Mouse (Mus musculus): Measurements from ENCODE around the gene 3100002H09Rik. TPM values are rescaled to one million over a fixed set of nuclear protein-coding genes. Genes with fewer than 3 reads are reported as not detected.

Gene 3100002H09Rik
- polyA plus RNA-seq, 1 experiment from 2014 or later = 0.68 TPM

DNA sequence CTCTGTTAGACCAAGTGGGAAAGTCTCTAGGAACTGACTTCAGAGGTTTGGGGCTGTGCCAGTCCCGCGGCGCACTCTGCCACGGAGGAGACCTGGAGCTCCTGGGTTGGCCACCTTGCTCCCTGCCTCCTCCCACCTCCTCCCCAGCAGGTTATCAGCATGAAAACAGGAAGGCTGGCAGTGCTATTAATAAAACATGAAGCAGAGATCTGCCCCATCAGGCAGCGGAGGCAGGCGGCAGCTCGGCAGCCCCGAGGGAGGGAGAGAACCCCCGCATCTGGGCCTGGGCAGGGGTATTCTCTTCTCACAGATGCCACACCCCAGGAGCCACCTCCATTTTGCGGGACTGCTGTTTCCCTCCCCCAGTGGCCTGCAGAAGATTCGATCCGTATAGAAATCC, 29.1 kb upstream of the 3100002H09Rik start:
- H3K27me3 ChIP-seq = peaks cover 79% of the 10 kb centered on the region
- H3K9me3 ChIP-seq = no peaks in the 10 kb centered on the region
- H3K4me1 ChIP-seq (replicated peaks) = peaks cover 11% of the 10 kb centered on the region
- 16% methylated on average over 12 of the region's 12 CpGs for WGBS
- H3K27ac ChIP-seq (replicated peaks) = no peak overlapping the region
- H3K9ac ChIP-seq = 0 out of 2 replicates have a peak overlapping the region, but pooled peaks have one; percentile 23
- no peak overlapping the region for H3K4me3 ChIP-seq
- peak overlapping the region; percentile 32 for H3K4me2 ChIP-seq
- ATAC-seq (ENCODE audit: low read depth) = no peak
- H3K36me3 ChIP-seq = no peaks in the 10 kb centered on the region

DNA sequence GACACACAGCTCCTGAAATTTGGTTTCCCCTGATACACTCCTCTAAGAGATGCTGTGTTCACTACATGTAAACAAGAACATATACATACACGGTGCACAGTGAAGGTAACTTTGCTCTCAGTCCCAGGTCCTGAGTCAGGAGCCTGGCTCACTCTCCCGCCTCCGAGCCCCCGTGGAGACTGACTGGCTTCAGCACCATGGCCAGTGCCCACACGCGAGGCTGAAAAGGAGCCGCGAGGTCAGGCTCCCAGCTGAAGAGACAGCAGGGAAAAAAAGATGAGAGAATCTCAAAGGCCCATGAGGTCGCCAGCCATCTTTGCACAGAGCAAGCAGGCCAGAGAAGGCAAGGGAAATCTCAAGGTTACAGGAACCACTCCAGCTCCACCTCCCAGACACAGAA, 22.7 kb upstream of the 3100002H09Rik start:
- Histone ChIP-seq H3K27ac (replicated peaks) (no peak overlapping the region), H3K4me2 (no peak overlapping the region), H3K9ac (no peak overlapping the region), H3K27me3 (peaks cover 60% of the 10 kb centered on the region), H3K4me1 (replicated peaks) (peaks cover 11% of the 10 kb centered on the region), H3K4me3 (no peak overlapping the region), H3K9me3 (no peaks in the 10 kb centered on the region), H3K36me3 (no peaks in the 10 kb centered on the region)
- WGBS = 7% methylated on average over 9 of the region's 9 CpGs
- no peak for ATAC-seq (ENCODE audit: low read depth)

DNA sequence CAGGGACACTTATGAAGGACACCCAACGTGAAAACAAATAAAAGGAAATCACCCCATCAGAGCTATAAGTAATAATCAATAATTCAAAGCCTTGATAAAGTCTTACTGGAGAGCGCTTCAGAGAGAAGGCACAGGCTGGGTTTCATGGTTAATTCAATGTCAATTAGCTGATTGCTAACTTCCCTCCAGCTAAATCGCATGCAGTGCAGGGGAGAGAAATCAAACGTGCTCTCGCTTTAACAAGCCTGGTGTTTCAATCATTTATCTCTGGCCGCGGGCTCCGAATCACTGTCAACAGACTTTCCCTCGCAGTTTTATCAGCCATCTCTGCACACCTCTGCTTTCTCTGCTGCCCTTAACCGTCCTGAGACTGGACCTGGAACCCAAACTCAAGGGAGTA, 22.3 kb upstream of the 3100002H09Rik start:
- Histone ChIP-seq H3K9me3 (no peaks in the 10 kb centered on the region), H3K4me2 (no peak overlapping the region), H3K36me3 (no peaks in the 10 kb centered on the region), H3K4me3 (no peak overlapping the region), H3K4me1 (replicated peaks) (peaks cover 11% of the 10 kb centered on the region), H3K27me3 (peaks cover 60% of the 10 kb centered on the region), H3K9ac (no peak overlapping the region), H3K27ac (replicated peaks) (no peak overlapping the region)
- no peak for ATAC-seq (ENCODE audit: low read depth)
- WGBS = 44% methylated on average over 10 of the region's 10 CpGs

DNA sequence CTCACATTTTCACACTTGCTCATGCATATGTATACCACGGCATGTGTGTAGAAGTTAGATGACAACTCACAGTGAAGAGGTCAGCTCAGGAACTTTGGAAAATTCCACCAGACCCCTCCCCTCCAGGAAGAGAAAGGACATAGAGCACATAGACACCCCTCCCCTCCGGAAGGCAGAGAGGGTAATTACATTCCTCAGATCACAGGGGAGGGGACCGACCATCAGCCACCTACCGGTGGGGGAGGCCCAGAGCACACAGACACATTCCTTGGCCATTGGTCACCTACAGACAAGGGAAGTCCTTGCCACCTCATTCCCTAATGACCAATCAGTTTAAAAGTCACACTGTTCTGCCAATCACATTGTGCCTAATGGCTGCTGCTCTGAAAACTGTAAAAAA, 20.9 kb upstream of the 3100002H09Rik start:
- WGBS = 28% methylated on average over 4 of the region's 4 CpGs

DNA sequence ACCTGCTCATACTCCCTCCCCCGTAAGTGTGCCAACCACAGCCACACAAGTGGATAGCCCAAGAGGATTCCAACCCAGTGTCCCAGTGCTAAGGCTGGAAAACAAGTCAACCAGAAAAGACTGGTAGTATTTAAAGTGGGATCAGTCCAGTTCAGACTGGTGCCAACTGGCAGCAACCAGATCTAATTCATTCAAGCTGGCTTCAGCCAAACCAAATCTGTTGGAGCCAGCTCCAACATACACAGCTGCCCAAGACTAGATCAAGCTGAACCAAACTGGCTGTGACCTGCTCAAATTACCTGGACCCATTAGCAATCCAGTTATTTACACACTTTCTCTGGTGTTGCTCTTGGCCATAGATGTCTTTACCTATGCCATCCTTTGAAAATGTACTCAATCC, 16.2 kb upstream of the 3100002H09Rik start:
- H3K4me3 ChIP-seq = no peak overlapping the region
- no peak overlapping the region for H3K4me2 ChIP-seq
- no peaks in the 10 kb centered on the region for H3K36me3 ChIP-seq
- ATAC-seq (ENCODE audit: low read depth) = no peak; the same call in 1 of the 2 replicates
- no peak overlapping the region for H3K27ac ChIP-seq (replicated peaks)
- peaks cover 16% of the 10 kb centered on the region for H3K4me1 ChIP-seq (replicated peaks)
- no peak overlapping the region for H3K9ac ChIP-seq
- 50% methylated on average over 1 of the region's 1 CpGs for WGBS
- H3K27me3 ChIP-seq = peaks cover 58% of the 10 kb centered on the region
- H3K9me3 ChIP-seq = no peaks in the 10 kb centered on the region

More for the DNA sequence above, 20.9 kb upstream of the 3100002H09Rik start:
- no peaks in the 10 kb centered on the region for H3K36me3 ChIP-seq
- H3K27ac ChIP-seq (replicated peaks) = no peak overlapping the region
- no peaks in the 10 kb centered on the region for H3K9me3 ChIP-seq
- no peak overlapping the region for H3K4me3 ChIP-seq
- H3K27me3 ChIP-seq = peaks cover 53% of the 10 kb centered on the region
- ATAC-seq (ENCODE audit: low read depth) = no peak
- H3K9ac ChIP-seq = no peak overlapping the region
- no peak overlapping the region for H3K4me2 ChIP-seq
- H3K4me1 ChIP-seq (replicated peaks) = peaks cover 15% of the 10 kb centered on the region

DNA sequence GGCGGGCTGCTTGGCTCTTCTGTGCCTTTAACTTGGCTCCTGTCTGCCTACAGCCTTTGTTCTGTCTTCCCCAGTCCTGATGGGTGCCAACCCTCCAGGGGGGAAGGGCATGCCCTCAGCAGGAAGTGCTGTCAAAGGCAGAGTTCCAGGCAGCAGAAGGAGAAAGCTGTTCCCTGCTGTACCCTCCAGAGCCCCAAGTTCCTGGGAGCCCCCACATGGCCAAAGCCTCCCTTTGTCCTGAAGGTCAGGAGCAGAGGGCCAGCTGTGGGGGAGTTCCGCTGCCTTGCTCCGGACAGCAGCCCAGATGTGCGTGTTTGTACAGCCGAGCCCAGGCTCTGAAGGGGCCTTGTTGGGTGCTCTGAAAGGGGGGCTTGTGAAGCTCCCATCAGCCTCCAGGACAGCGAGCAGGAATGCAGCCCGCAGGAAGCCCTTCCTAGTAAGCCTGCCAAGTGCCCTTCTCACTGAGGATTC, 13.5 kb upstream of the 3100002H09Rik start:
- H3K9ac ChIP-seq = no peak overlapping the region
- H3K27me3 ChIP-seq = peaks cover 74% of the 10 kb centered on the region
- WGBS = 32% methylated on average over 7 of the region's 7 CpGs
- no peaks in the 10 kb centered on the region for H3K36me3 ChIP-seq
- H3K27ac ChIP-seq (replicated peaks) = 0 out of 2 replicates have a peak overlapping the region, but pooled peaks have one; percentile 1
- ATAC-seq (ENCODE audit: low read depth) = no peak; the same call in 1 of the 2 replicates
- H3K4me3 ChIP-seq = no peak overlapping the region
- no peak overlapping the region for H3K4me2 ChIP-seq
- H3K9me3 ChIP-seq = no peaks in the 10 kb centered on the region
- H3K4me1 ChIP-seq (replicated peaks) = peaks cover 21% of the 10 kb centered on the region

DNA sequence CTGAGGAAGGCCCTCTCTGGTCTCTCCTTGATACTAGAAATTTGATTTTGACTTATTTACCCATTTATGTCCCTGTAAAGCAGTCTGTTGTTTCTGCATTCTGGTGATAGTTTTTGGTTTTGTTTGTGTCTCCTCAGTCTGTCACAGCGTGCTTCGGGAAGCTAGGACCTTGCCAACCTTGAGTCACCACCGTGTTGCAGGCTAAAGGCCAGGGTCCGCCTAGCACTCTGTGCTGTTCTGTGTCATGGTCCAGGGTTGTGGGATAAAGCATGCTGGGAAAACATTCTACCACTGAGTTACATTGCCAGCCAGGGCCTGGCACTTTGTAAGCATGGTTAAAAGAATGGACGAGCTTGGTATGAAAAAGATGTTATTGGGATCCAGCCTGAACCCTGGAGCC, 12.0 kb upstream of the 3100002H09Rik start:
- Histone ChIP-seq H3K4me1 (replicated peaks) (peaks cover 28% of the 10 kb centered on the region), H3K27me3 (peaks cover 82% of the 10 kb centered on the region), H3K4me2 (no peak overlapping the region), H3K36me3 (no peaks in the 10 kb centered on the region), H3K9ac (no peak overlapping the region), H3K27ac (replicated peaks) (no peak overlapping the region), H3K9me3 (no peaks in the 10 kb centered on the region), H3K4me3 (no peak overlapping the region)
- WGBS = 90% methylated on average over 5 of the region's 5 CpGs
- no peak for ATAC-seq (ENCODE audit: low read depth)

DNA sequence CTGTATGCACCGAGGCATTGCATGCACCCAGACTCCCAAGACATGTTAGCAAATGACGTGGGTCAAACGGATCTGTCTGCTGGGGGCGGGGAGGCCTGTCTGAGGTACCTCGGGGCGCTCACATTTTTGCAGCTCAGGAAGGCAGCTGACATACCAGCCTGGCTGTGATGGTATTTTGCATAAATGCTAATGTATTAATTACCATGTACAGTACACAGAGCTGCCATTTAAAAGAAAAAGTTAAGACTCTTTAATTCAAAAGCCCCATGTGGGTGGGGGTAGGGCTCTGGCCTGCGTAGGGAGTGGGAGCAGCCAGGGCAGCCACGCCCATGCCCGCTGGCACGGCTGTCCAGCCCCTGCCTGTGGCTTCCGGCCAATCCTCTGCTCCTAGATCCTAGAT, 10.8 kb upstream of the 3100002H09Rik start:
- H3K27ac ChIP-seq (replicated peaks) = no peak overlapping the region
- H3K4me1 ChIP-seq (replicated peaks) = peaks cover 35% of the 10 kb centered on the region
- peaks cover 81% of the 10 kb centered on the region for H3K27me3 ChIP-seq
- H3K9me3 ChIP-seq = no peaks in the 10 kb centered on the region
- no peaks in the 10 kb centered on the region for H3K36me3 ChIP-seq
- no peak overlapping the region for H3K4me2 ChIP-seq
- no peak for ATAC-seq (ENCODE audit: low read depth)
- H3K4me3 ChIP-seq = no peak overlapping the region
- H3K9ac ChIP-seq = no peak overlapping the region
- 61% methylated on average over 11 of the region's 11 CpGs for WGBS

DNA sequence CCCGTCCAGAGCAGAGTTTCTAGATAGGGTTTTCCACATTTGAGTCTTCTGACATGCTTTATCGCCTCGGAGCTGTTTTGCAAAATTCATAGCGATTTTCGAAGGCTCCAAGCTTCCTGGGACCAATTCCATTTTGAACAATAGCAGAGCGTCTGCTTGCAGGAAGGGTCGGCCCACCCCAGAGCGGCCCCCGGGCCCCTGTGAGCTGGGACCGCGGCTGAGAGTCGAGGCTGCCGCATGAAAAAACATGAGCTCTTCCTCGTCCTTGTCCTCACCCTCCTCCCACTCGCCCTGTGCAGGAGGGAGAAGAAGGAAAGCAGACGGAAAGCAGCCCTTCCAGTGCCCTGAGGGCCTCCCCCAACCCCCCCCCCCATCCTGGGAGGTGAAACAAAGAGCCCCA, 8.0 kb upstream of the 3100002H09Rik start:
- ATAC-seq (ENCODE audit: low read depth) = no peak
- Histone ChIP-seq H3K4me2 (peak overlapping the region; percentile 20; the same call in 1 of the 2 replicates), H3K27ac (replicated peaks) (no peak overlapping the region)

DNA sequence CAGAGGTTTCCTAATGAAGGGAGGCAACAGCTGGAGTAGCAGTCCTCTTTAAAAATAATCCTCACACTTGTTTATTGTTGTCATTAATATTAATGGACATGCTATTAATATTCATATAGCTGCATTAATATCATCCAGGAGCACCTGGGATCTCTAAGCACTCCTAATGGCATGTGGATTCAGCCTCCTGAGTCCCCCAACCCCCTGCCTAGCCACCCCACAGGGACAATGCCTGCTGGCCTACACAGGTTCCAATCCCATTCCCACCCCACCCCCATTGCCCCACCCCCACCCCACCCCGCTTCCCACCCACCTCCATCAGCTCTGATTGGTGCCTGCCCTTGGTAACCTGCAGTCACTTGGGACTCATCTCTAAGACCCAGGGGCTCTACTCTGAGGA, 6.0 kb upstream of the 3100002H09Rik start:
- ATAC-seq (ENCODE audit: low read depth) = no peak

More for the DNA sequence above, 8.0 kb upstream of the 3100002H09Rik start:
- WGBS = 7% methylated on average over 16 of the region's 16 CpGs
- Histone ChIP-seq H3K4me1 (replicated peaks) (peaks cover 48% of the 10 kb centered on the region), H3K27me3 (peaks cover 57% of the 10 kb centered on the region), H3K4me3 (no peak overlapping the region), H3K9me3 (no peaks in the 10 kb centered on the region), H3K36me3 (no peaks in the 10 kb centered on the region), H3K9ac (no peak overlapping the region)

DNA sequence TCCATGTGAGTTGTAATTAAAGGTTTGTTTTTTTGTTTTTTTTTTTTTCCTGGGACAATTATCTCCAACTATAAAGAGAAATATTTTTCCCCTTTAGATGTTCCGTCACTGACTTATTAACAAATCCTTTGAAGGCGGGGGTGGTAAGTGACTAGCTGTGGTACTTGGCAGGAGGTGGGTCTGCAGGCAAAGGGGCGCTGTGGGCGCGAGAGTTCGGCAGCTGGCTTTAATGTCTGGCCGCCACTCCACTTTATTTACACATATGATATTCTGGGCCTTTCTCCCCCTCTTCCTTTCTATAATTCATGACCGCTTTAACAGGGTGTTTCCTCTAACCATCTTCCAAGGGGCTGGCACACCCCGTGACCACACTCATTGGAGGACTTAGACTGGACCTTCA, 5.4 kb upstream of the 3100002H09Rik start:
- Histone ChIP-seq H3K27me3 (peaks cover 59% of the 10 kb centered on the region), H3K4me2 (no peak overlapping the region), H3K27ac (replicated peaks) (peak overlapping the region; percentile 72), H3K4me3 (no peak overlapping the region), H3K9ac (no peak overlapping the region), H3K9me3 (no peaks in the 10 kb centered on the region), H3K36me3 (no peaks in the 10 kb centered on the region), H3K4me1 (replicated peaks) (peaks cover 52% of the 10 kb centered on the region)
- 17% methylated on average over 9 of the region's 9 CpGs for WGBS
- peak; percentile 20; the same call in 1 of the 2 replicates for ATAC-seq (ENCODE audit: low read depth)

More for the DNA sequence above, 6.0 kb upstream of the 3100002H09Rik start:
- H3K4me2 ChIP-seq = no peak overlapping the region
- peak overlapping the region; percentile 72 for H3K27ac ChIP-seq (replicated peaks)
- no peaks in the 10 kb centered on the region for H3K36me3 ChIP-seq
- no peak overlapping the region for H3K9ac ChIP-seq
- 10% methylated on average over 1 of the region's 1 CpGs for WGBS
- H3K4me3 ChIP-seq = no peak overlapping the region
- no peaks in the 10 kb centered on the region for H3K9me3 ChIP-seq
- H3K4me1 ChIP-seq (replicated peaks) = peaks cover 57% of the 10 kb centered on the region
- peaks cover 57% of the 10 kb centered on the region for H3K27me3 ChIP-seq

DNA sequence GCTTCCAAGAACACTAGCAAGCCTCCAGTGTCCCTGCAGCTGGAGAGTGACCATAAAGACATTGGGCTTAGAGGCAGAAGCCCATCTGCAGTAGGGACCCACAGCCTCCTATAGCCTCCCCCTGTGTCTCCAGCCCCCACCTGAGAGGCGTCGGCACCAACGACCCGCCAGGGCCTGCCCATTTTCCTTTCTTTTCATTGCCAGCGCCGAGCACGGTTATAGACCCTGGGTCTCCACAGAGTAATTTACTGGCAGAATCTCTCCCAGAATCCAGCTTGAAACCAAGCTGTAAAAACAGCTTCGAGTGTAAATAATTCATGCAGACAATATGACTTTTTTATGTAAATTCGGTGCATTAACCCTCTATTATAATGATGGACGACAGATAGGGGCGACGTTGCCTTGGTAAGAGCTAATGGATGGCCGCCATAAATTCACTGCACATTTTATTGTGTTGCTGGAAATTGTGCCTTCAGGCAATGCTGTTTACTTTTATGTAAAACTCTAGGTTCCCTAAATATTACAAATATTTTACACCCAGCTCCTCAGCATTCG, 4.9 kb upstream of the 3100002H09Rik start:
- 11% methylated on average over 14 of the region's 14 CpGs for WGBS
- Histone ChIP-seq H3K4me3 (no peak overlapping the region), H3K36me3 (no peaks in the 10 kb centered on the region), H3K4me2 (peak overlapping the region; percentile 19; the same call in 1 of the 2 replicates), H3K4me1 (replicated peaks) (peaks cover 52% of the 10 kb centered on the region), H3K9ac (no peak overlapping the region), H3K27me3 (peaks cover 59% of the 10 kb centered on the region), H3K9me3 (no peaks in the 10 kb centered on the region), H3K27ac (replicated peaks) (peak overlapping the region; percentile 82)
- peak; percentile 76 for ATAC-seq (ENCODE audit: low read depth)

DNA sequence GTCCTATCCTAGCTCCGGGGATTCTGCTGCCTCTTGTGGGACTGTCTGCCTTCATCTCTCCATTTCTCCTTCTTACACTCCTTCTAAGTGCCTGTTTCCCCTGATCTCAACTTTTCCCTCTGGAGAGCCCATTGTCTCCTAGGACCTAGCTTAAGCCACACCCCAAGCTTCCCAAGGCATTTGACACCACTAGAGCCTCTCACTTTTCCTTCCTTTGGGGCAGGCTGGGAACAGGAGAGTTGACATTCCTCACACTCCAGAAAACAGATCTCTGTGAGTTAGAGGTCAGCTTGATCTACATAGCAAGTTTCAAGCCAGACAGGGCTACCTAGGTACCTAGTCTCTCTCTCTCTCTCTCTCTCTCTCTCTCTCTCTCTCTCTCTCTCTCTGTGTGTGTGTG, 3.6 kb upstream of the 3100002H09Rik start:
- no peak overlapping the region for H3K4me3 ChIP-seq

More for the DNA sequence above, 3.6 kb upstream of the 3100002H09Rik start:
- H3K4me1 ChIP-seq (replicated peaks) = peaks cover 52% of the 10 kb centered on the region
- no peak for ATAC-seq (ENCODE audit: low read depth)
- no peak overlapping the region for H3K27ac ChIP-seq (replicated peaks)
- H3K36me3 ChIP-seq = no peaks in the 10 kb centered on the region
- no peaks in the 10 kb centered on the region for H3K9me3 ChIP-seq
- H3K9ac ChIP-seq = no peak overlapping the region
- no peak overlapping the region for H3K4me2 ChIP-seq
- WGBS = no CpG with 5 or more reads among the region's 1 CpGs
- peaks cover 50% of the 10 kb centered on the region for H3K27me3 ChIP-seq
